Mouse (Mus musculus) layer of hippocampus, adult 18-20 months (tissue): ENCODE data around the gene Trmt61a. TPM values are rescaled to one million over a fixed set of nuclear protein-coding genes. Genes with fewer than 3 reads are reported as not detected.

Source experiments
- DNase-seq, 2 experiments: peaks; one replicate each; pipeline ENCODE4 v3.0.0; 2022; ENCODE audit warnings: low spot score in 2 of 2
- total RNA-seq, 2 experiments: library from RNA; stranded (reverse); gene quantifications; 2 replicates each; pipeline ENCODE4 v1.2.3; 2021

Trmt61a gene
- total RNA-seq, 2 experiments from 2014 or later = 18.5 to 18.8 TPM

- no peak for DNase-seq
These were observed 50.1 kb downstream of the Trmt61a start for GRCm38 (mm10) chr12:111727956-111728355.

- peak; percentile 79 to 91 for DNase-seq
These were observed 54.2 kb downstream of the Trmt61a start for GRCm38 (mm10) chr12:111731822-111732807.

DNA sequence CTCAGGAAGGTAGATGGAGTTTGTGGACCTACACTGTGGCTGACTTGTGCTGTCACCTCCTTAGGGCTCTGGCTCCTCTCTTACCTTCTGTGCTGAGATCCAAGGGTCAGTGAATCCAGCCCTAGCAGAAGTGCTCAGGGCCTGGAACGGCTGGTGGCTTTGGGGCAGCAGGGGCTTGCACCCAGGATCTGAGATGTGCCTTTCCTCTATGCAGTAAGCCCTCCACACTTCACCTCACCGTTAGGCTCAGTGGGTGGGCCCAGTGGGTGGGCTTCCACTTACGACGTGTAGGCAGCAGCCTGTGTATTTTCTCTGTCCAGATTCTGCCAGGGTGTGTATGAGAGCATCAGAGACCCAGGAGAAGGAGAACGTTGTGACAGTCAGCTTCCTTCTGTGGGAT is 55.0 kb downstream of the Trmt61a start:
- no peak for DNase-seq

Other genes starting within 250 kb of the Trmt61a start
- gene Tnfaip2, start 235.6 kb upstream of the Trmt61a start, total RNA-seq = 1 to 10 TPM in 1 of 2 experiments, under 1 TPM in 1; 0.30 to 1.7 TPM
- 1 to 10 TPM; 3.7 to 3.9 TPM for gene Gm266, start 192.3 kb upstream of the Trmt61a start, total RNA-seq
- 100 to 1,000 TPM; 254 to 262 TPM for gene Eif5, start 140.1 kb upstream of the Trmt61a start, total RNA-seq
- 10 to 100 TPM; 92.2 to 92.3 TPM for gene Mark3, start 103.6 kb upstream of the Trmt61a start, total RNA-seq
- gene Ckb, start 5.8 kb upstream of the Trmt61a start, total RNA-seq = 1,000 to 10,000 TPM; 1,388 to 1,396 TPM
- 10 to 100 TPM; 54.9 to 58.5 TPM for gene Bag5, start 35.2 kb downstream of the Trmt61a start, total RNA-seq
- gene Apopt1, start 35.2 kb downstream of the Trmt61a start, total RNA-seq = 10 to 100 TPM; 32.9 to 37.4 TPM
- gene Klc1, start 80.7 kb downstream of the Trmt61a start, total RNA-seq = 100 to 1,000 TPM; 682 to 695 TPM
- gene Xrcc3, start 135.8 kb downstream of the Trmt61a start, total RNA-seq = 1 to 10 TPM; 4.0 to 6.0 TPM
- gene Zfyve21, start 136.1 kb downstream of the Trmt61a start, total RNA-seq = 10 to 100 TPM; 23.4 to 23.8 TPM
- 10 to 100 TPM; 92.7 to 98.4 TPM for gene Ppp1r13b, start 230.0 kb downstream of the Trmt61a start, total RNA-seq